Mouse (Mus musculus) G1E (cell line): ENCODE results near the gene Ppib.

ENCODE experiments used
- CTCF ChIP-seq: IDR thresholded peaks from 2 replicates; pipeline ENCODE4 v1.5.1; 2012; ENCODE audit warnings: low read depth, low read length, inconsistent platforms, mixed read lengths
- GATA1 ChIP-seq: IDR thresholded peaks from 2 replicates; pipeline ENCODE4 v1.6.1; 2012; ENCODE audit warnings: borderline replicate concordance, low read length, inconsistent platforms, mixed read lengths
- POLR2AphosphoS5 ChIP-seq: IDR thresholded peaks from 2 replicates; pipeline ENCODE4 v1.6.1; 2012; ENCODE audit warnings: low read depth, low read length, inconsistent platforms; ENCODE audit not compliant: insufficient replicate concordance

DNA sequence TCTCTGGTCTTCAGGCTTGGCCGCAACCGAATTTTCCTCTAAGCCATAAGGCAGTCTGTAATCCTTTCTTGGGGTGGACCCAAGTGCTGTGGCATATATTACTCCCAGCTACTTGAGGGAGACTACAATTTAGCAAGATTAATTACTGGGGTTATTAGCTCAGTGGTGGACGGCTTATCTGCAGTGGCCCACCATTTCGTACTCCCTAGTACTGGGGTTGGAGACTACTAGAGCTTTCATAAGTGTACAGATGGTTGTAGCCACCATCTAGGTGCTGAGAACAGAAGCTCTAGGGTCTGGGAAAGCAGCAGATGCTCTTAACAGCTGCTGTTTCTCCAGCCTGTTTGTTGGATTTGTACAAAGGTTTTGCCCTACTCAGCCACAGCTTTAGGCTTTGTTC, 964 bp downstream of the Ppib start:
- TF ChIP-seq CTCF (no peak), GATA1 (no peak), POLR2AphosphoS5 (no peak)
